Mouse (Mus musculus) neural tube, embryonic 10.5 days (tissue): ENCODE results near the gene Mark3.
"Not testable (repeated sequence)": the region's sequence is repeated elsewhere in the genome, so short reads cannot be mapped to it uniquely, and the experiment has no call there.

ENCODE experiments used
- DNase-seq: peaks from one replicate; pipeline ENCODE4 v3.0.0-alpha.2; 2017; ENCODE audit warnings: low spot score; ENCODE audit errors: extremely low spot score

The Mark3 gene

DNA sequence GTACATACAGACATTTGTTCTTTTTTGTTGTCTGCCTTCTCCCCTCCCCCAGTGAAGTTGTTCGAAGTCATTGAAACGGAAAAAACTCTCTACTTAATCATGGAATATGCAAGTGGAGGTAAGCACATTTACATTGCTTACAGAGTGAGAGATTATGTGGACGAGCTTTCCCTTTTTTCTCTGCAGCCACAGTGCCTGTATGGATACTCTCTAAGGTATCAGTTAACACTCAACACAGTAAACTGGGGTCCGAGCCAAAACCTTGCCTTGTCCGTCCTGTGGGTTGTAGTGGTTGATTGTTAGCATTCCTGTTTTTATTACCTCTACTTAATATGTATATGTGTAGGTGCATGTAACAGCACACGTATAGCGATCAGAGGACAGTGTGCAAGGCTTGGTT lies 43.9 kb downstream of the Mark3 start:
- no peak for DNase-seq

DNA sequence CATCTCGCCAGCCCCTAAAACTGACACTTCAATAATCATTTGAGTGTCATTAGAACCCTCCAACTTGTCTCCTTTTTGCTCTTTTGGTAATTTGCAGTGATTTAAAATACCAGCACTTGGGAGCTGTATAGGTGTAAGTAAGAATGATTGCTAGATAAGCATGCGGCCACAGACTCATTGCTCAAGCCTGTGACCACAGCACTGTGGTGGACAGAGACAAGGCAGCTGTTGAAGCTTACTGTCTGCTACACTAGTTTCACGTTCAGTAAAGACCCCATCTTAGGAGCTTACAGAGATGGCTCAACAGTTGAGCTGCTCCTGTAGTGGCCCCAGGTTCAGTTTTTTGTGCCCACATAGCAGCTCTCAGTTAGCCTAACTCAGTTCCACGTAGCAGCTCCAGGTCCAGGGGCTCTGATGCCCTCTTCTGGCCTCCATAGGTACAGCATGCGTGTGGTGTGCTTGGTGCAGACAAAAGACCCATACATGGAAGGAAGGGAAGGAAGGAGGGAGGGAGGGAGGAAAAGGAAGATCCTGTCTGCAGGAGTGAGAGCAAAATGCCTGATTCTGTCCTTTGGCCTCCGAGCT lies 73.8 kb downstream of the Mark3 start:
- peak; percentile 66 for DNase-seq

DNA sequence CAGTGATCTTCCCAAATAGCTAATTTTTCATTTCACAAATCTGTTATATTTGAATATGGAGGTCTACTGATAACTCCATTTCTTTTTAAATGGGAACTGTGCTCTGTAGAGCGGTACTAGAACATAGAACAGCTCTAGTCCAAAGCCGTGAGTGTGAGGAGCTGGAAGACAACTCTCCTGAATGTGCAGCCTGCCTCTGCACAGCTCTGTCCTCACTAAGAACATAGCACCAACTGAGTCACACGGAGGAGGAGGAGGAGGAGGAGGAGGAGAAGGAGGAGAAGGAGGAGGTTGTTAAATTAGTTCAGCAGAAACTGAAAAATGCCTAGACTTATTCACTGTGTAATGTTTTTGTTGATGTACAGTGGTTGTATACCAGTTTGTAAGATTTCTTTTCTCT lies 78.6 kb downstream of the Mark3 start:
- no peak for DNase-seq

DNA sequence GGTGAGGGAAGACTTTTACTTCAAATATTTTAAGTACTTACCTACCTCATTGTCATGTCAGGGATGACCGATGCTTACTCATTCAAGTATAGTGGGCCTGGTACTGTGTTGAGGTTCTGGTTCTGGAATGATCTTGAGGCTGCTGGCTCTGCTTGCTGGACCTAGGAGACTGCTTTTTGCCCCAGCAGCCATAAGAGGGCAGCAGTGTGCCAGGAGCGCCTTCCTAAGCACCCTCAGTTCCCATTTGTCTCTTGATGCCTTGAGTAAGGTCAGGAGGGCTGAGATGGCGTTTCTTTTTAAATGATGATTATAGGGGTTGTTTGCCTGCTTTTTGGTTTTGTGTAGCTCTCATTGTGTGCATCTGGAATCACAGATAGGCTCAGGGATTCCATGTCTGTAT lies 79.1 kb downstream of the Mark3 start:
- DNase-seq = peak; percentile 66

DNA sequence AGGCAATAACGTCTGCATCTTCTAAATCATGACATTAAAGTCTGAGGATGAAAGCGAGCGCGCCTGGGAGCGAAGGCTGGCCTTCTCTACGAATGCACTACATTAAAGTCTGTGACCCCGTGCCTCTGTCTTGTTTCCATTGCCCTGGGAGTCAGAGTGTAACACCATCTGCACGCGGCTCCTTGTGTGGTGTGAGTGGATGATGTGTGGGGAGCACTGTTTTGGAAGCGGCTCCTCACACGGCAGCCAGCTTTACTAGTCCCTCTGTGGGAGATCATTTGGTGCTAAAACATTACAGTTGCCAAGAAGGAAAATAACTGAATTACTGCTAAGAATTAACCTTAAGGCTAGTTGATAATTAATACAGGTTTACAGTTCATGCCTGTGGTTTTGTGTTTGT lies 81.4 kb downstream of the Mark3 start:
- no peak for DNase-seq

DNA sequence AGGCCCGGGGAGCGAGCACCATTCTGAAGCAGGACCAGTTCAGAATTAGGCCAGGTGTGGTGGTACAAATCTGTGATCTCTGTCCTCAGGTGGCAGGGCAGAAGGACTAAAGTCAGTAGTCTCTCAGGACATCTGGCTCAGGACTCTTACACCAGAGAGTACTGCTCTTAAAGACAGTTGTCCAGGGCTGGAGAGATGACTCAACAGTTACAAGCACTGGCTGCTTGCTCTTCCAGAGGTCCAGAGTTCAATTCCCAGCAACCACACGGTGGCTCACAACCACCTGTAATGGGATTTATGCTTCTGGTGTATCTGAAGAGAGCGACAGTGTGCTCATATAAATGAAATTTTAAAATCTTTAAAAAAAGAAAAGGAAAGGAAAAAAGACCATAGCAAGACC lies 85.0 kb downstream of the Mark3 start:
- no peak for DNase-seq

DNA sequence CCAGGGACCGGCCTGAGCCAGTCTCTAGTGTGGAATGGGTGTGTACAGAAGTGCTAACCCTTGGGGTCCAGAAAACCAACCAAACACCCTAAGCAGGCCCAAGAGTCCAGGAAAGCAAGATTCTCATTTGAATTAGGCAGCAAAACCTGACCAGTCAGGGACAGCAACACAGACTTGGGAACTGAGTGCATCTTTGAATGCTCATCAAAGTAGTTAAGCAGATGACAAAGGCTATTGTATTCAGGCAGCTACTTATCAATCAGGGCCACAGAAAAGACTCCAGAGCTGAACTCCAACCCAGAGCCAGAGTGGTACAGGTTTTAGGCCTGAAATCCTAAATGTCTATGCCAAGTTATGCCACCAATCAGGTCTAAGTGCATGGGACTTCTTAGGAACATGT lies 86.3 kb downstream of the Mark3 start:
- no peak for DNase-seq

DNA sequence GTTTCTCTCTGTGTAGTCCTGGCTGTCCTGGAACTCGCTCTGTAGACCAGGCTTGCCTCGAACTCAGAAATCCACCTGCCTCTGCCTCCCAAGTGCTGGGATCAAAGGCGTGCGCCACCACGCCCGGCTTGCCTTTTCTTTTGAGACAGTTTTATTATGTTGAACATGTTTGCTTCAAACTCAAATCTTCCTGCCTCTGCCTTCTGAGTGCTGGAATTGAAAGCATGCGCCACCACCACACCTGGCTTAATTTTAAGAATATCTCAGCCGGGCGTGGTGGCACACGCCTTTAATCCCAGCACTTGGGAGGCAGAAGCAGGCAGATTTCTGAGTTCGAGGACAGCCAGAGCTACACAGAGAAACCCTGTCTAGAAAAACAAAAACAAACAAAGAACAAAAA lies 87.2 kb downstream of the Mark3 start:
- not testable (repeated sequence) for DNase-seq

DNA sequence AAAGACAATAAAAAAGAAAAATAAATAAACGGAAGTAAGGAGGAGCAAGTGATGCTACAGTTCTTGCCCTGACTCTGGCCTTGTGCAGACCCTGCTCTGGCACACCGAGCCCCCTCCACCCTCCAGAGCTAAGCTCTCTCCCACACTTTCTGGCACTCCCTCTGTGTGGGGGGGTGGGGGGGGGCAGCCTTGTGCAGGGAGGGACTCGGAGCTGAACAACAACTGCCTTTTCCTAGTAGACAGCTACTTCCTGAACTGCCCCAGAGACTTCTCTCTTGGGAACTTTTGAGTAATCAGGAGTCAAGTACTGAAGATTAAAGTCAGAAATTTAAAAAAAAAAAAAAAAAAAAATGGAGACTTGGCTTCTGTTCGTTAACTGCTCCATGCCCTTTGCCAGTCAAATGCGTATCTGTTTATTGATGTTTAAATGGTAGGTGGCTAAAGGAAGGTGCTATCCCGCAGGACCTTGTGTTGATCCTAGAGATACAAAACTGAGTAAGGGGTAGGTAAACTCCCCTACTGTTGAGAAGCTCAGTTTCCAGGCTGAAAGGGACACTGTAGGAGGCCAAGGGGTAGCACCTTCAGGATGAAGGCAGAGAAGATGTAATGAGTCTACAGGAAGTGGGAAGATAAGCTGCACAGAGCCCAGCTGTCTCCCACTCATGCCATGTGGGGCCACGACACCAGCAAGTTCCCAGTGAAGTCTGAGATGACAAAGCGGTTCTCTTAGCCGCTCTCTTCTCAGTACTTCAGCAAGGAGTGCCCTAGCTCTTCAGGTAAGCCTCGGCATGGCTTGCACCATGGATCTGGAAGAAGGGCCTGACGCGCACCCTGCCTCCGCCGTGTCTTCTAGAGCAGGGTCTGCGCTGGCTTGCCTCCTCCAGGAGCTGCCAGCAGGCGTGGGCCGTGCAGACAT lies 89.2 kb downstream of the Mark3 start:
- no peak for DNase-seq

DNA sequence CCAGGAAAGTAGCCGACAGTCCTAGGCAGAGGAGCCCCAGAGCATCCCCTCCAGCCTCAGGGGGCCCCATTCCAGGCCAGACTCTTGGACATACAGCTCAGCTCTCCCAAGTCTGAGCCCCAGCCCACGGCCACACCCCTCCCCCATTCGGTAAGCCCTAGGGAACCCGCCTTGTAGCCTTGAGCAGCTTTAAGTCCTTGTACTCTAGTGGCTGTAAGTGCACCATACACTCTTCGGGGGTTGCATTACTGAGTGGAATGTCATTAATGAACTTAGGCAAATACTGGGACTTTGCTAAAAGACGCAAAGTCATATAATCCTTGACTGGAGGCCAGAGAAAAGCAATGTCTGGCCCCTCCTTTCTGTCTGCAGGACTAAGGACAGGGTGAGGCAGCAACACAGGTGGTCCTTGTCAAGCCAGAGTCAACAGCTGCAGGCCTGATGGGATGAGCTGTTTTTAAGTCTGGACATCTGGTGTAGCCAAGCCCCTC lies 89.9 kb downstream of the Mark3 start:
- no peak for DNase-seq

DNA sequence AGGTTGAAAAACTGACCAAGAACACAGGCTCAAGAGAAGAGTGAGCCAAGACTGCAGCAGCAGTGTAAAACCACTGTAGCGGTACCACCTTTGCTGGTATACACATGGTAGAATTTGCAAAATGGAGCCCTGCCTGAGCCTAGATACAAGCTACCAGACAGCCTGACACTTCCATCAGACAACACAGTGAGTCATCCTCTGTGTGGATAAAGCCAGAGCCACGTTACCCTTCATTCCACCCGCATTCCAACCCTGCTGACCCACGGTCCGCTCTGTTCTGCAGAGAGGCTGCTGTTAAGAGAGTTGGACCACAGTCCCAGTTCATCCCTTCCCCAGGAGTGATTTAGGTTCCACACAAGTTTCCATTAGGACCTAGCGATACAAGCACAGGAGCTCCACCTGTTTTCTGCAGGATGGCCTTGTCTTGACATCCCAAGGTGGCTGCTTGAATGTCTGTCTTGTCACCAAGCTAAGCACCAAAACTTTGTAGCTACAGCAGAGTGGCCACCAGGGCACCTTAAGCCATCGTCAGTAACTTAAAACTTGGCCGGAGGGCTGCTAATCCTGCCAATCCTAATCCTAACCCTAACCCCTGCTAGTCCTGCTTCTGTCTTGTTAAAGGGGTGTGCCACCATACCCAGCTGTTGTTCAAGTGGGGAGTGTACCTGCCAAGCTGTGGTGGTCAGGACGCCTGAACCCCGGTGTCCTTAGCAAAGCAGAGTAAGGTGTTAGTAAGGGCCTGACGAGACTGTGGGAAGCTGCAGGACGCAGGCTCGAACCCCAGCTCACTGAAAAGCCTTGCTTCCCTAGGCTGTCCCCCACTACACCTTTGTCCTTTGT lies 90.9 kb downstream of the Mark3 start:
- DNase-seq = no peak

DNA sequence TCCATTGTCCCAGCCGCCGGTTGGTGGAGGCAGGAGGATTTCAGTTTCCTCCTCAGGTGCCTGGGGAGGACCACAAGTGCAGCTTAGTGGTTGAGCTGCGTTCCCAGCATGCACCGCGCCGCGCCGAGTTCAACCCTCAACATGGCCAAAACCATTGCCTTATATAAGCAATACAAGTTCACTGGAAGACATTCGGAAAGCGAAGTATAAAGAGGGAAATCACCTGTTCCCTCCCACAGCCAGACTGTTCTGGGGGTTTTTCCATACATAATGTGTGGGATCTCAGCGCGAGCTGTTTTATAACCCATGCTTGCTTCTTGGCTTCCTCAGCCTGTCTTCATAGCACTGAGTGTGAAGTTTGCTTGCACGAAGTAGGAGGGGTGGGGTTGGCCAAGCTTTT lies 92.1 kb downstream of the Mark3 start:
- no peak for DNase-seq

DNA sequence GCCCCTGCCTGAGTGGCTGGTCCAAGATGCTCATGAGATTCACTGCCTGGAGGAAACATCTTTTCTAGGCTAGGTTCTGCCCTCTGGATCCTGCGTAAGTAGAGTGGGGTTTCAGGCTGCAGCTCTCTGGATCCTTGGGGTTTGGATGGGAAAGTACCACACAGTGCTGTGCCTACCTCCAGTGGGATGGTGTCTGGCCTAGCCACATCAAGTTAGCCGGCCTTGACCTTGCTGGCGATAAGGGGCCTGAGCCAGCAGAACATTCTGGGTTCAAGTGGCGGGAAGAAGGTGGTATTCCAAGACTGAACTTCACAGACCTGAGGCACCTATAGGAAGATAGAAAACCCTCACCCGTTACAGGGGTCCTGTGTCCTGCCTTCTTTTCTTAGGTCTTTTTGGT lies 93.1 kb downstream of the Mark3 start:
- DNase-seq = no peak

DNA sequence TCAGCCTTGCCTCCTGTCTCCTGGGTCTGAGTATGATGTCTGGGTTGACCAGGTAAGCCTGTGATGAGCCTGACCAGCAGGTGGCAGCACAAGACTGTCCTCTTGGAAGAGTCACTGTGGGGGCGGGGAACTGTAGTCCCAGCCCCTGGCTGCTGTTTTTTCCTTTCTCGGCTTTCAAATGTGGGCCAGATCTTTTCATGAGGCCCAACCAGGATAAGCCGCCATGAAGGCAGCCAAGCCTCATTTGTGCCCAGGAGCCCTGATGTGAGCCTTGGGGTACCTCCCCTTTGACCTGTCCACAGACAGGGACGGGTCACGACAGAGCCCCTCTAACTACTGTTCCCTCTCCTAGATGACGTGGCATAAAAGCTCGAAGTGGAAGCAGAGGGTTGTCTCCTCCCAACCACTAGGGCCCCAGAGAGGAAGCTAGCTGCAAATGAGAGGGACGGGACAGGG lies 94.2 kb downstream of the Mark3 start:
- DNase-seq = peak; percentile 96

DNA sequence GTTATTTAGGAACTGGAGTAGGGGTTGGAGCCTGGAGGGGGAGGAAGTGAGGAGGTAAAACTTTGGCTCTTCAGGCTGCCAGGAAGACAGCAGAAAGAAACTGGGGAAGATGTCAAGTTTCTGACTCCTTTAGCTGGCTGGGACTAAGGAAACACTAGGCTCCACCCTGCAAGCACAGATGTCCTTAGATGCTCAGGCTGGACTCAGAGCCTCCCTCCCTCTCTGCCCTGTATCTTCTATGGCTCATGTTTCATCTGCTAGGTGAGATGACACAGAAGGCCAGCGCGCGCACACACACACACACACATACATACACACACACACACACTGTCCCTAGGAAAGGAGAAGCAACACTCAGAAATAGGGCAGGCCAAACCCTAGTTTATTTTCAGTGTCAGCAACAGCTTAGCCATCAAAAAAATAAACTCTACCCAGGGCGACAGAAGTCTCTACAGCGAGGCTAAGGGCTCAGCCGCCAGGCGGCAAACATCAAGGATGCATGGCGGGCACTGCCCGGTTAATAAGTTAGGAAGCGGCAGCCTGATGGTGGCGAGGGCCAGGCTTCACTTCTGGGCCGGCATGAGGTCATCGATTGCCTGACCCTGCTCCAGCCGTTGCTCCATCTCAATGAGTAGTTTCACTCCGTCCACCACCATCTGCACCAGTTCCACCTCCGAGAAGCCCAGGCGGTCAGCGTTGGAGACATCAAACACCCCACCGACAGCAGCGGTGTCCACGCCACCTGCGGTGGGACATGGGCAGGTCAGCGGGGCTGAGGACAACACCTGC lies 94.9 kb downstream of the Mark3 start:
- DNase-seq = no peak

DNA sequence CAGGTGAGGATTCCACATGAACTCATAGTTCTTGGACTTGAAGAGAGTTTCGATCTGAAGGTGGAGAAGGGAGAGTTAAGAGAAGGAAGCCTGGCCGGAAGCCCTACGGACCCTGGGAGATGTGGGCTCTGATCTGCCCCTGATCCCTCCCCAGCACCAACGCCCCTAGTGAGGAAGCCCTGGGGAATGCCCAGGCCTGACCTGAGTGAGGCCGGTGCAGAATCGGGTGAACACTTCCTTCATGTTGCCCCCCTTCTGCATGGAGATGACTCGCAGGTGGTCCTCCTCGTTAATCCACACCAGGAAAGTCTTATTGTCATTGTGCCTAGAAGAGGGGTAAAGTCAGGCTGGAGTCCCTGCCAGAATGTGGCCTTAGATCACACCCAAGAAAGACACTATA lies 95.6 kb downstream of the Mark3 start:
- no peak for DNase-seq

DNA sequence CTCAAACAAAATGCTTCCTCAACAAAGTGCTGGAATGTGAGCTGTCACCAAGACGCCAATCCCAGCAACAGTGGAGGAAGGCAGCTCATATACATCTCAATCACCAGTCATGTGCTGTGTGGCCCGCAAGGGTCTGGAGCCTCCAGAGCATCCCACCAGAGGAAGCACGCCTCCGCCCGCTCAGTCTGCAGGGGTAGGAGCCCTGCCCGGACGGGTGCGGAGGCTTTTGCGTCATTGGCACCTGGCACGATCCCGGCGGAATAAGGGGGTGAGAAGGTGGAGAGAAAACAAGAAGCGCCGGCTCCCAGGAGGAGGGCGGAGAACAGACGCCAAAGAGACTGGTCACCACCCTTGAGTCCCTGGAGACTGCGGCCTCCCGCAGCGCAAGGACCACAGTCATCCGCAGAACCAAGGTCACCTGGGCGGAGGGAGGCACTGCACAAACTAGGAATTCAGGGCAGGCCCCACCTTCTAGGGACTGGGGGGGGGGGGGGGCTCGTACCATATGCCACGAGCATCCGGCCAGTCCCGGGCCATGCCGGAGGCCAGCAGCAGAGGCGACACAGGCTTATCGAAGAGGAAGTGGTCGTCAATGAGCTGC lies 96.1 kb downstream of the Mark3 start:
- no peak for DNase-seq

DNA sequence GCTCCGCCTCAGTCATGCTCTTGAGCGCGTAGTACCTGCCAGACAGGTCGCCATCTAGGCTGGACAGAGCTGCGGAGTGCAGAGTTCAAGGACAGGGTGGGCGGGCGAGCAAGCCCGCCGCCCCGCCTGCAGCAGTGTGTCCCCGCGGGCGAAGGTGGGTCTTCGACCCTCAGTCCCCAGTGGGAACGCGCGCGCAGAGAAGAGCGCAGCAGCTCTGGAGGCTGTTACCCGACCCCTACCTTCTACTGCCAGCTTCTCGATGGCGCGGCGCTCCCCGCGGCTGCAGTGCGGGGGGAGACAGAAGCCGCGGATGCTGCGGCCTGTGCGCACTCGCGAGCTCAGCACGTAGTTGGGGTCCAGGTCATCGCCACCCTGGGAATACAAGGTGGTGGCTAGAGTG lies 96.7 kb downstream of the Mark3 start:
- no peak for DNase-seq

DNA sequence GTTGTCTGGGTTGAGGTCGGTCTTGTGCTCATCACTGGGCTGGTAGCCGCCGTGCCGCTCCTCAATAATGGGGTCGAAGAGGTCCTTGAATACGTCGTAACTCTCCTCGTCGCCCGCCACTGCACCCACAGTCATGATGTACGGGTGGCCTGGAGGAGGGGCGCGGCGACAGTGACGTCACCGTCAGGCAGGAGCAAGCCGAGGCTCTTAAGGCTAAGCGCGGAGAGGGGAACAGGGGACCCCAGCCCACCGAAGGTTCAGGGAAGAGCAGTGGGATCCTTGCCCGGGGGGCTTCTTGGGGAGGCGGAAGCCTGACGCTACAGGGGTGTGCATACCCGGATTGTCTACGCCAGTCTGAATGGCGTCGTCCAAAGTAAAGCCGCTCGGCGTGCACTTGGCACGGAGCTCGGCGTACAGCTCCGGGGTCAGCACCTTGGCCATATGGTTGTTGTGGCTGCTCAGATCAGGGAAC lies 97.1 kb downstream of the Mark3 start:
- peak; percentile 67 for DNase-seq

DNA sequence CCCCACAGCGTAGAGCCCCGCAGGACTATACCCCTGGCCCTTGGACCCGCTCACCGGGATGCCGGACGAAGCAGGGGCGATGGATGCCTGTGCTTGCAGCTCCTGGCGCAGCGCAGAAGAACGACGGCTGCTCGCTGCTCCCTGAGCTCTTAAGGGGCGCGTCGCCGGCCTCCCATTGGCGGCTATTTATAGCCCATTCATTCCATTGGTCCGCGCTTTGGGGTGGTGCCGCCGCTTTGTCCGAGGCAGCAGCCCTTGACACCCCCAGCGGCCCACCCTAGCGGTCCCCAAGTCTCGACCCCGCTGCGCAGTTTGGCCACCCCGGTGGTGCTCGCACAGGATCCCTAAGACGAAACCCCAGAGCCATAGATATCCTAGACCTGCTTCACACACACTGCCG lies 97.9 kb downstream of the Mark3 start, which contains the start of gene Ckb:
Gene Ckb (minus strand): TSS at position 163 of the 400 bp plus-strand sequence.
- peak; percentile 89 for DNase-seq
